Mouse (Mus musculus): ENCODE data around the gene Dimt1. TPM values are rescaled to one million over a fixed set of nuclear protein-coding genes. Genes with fewer than 3 reads are reported as not detected.
A peak's percentile ranks its signal among the peaks of the same experiment; 100 is the strongest.
"Not testable (repeated sequence)": the region's sequence is repeated elsewhere in the genome, so short reads cannot be mapped to it uniquely, and the experiment has no call there.

The Dimt1 gene
- 48.3 and 50.0 TPM in 2 replicates for polyA plus RNA-seq (2015; fragmentation: Nextera tagmentation; extraction: Ambion mirVana)

- peaks cover 11% of the 10 kb centered on the region for H3K4me1 ChIP-seq
- peak within 1 kb of the TSS; percentile 68 for H3K4me2 ChIP-seq (replicated peaks)
- 0% methylated on average over 68 of the region's 68 CpGs for WGBS
- H3K36me3 ChIP-seq, result peaks cover 18% of the 10 kb centered on the region
- ATAC-seq (ENCODE audit: insufficient number of reproducible peaks, low FRiP score, low TSS enrichment, low read depth), result peak; percentile 98
- H3K27me3 ChIP-seq, result no peaks in the 10 kb centered on the region
- peak within 1 kb of the TSS; percentile 87 for H3K4me3 ChIP-seq (replicated peaks)
- peak within 1 kb of the TSS; percentile 94 for H3K27ac ChIP-seq (replicated peaks)
- H3K9me3 ChIP-seq (replicated peaks), result no peaks in the 10 kb centered on the region
- H3K9ac ChIP-seq, result peak within 1 kb of the TSS; percentile 82
Measured at GRCm38 (mm10) chr13:106946594-106947540, at the start of gene Dimt1. Gene Dimt1, plus strand, starts transcription at chr13:106947127.

DNA sequence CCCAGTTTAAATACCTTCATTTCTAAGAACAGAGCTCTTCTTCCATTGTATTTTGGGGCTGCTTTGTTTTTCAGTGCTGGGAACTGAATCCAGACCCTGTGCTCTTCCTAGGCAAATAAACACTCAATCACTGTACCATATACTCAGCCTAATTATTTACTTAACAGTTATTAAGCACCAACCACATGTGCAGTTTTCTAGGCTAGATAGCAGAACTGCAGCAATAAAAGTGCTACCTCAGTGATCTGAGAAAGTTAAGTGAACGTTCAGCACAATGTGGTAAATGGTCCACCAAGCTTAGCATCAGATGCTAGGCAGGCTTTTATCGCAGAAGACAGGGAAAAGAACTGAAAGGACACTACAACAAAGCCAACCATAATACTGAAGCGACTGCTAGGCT lies 42.3 kb upstream of the Dimt1 start:
- no peak overlapping the region for H3K9ac ChIP-seq
- no peaks in the 10 kb centered on the region for H3K9me3 ChIP-seq (replicated peaks)
- H3K27me3 ChIP-seq, result no peaks in the 10 kb centered on the region
- no peak overlapping the region for H3K27ac ChIP-seq (replicated peaks)
- no peak for ATAC-seq (ENCODE audit: insufficient number of reproducible peaks, low FRiP score, low TSS enrichment, low read depth)
- no peaks in the 10 kb centered on the region for H3K4me1 ChIP-seq
- no peak overlapping the region for H3K4me3 ChIP-seq (replicated peaks)
- 96% methylated on average over 3 of the region's 3 CpGs for WGBS
- no peak overlapping the region for H3K4me2 ChIP-seq (replicated peaks)
- H3K36me3 ChIP-seq, result peaks cover 28% of the 10 kb centered on the region

DNA sequence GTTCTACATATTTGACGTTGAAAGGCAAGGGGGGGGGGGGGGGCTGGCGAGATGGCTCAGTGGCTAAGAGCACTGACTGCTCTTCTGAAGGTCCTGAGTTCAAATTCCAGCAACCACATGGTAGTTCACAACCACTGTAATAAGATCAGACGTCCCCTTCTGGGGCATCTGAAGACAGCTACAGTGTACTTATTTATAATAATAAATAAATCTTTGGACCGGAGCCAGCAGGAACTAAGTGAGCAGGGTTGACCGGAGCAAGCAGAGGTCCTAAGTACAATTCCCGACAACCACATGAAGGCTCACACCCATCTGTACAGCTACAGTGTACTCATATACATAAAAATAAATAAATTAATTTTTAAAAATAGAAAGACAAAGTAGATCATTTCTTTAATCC lies 41.8 kb upstream of the Dimt1 start:
- not testable (repeated sequence) for H3K27ac ChIP-seq (replicated peaks); H3K4me2 ChIP-seq (replicated peaks); H3K4me1 ChIP-seq; H3K27me3 ChIP-seq; H3K9me3 ChIP-seq (replicated peaks); H3K9ac ChIP-seq; ATAC-seq (ENCODE audit: insufficient number of reproducible peaks, low FRiP score, low TSS enrichment, low read depth); H3K4me3 ChIP-seq (replicated peaks)
- 80% methylated on average over 6 of the region's 6 CpGs for WGBS
- peaks cover 30% of the 10 kb centered on the region for H3K36me3 ChIP-seq

GRCm38 (mm10) chr13:106907273-106907672 lies 39.7 kb upstream of the Dimt1 start:
- peaks cover 27% of the 10 kb centered on the region for H3K36me3 ChIP-seq
- 94% methylated on average over 4 of the region's 4 CpGs for WGBS
- no peaks in the 10 kb centered on the region for H3K4me1 ChIP-seq
- H3K4me3 ChIP-seq (replicated peaks), result no peak overlapping the region
- H3K4me2 ChIP-seq (replicated peaks), result no peak overlapping the region
- no peak for ATAC-seq (ENCODE audit: insufficient number of reproducible peaks, low FRiP score, low TSS enrichment, low read depth)
- no peak overlapping the region for H3K9ac ChIP-seq
- no peaks in the 10 kb centered on the region for H3K9me3 ChIP-seq (replicated peaks)
- H3K27me3 ChIP-seq, result no peaks in the 10 kb centered on the region
- H3K27ac ChIP-seq (replicated peaks), result no peak overlapping the region

GRCm38 (mm10) chr13:106910096-106910495 lies 36.8 kb upstream of the Dimt1 start:
- H3K9me3 ChIP-seq (replicated peaks), result no peaks in the 10 kb centered on the region
- WGBS, result 94% methylated on average over 10 of the region's 10 CpGs
- H3K36me3 ChIP-seq, result peaks cover 27% of the 10 kb centered on the region

GRCm38 (mm10) chr13:106913125-106913736 lies 33.7 kb upstream of the Dimt1 start:
- Histone ChIP-seq H3K9ac (no peak overlapping the region), H3K36me3 (0 out of 2 replicates have a peak, but pooled peaks cover 8% of the 10 kb centered on the region), H3K4me3 (replicated peaks) (no peak overlapping the region), H3K9me3 (replicated peaks) (no peaks in the 10 kb centered on the region), H3K27me3 (no peaks in the 10 kb centered on the region), H3K4me2 (replicated peaks) (no peak overlapping the region), H3K4me1 (no peaks in the 10 kb centered on the region), H3K27ac (replicated peaks) (no peak overlapping the region)
- no peak for ATAC-seq (ENCODE audit: insufficient number of reproducible peaks, low FRiP score, low TSS enrichment, low read depth)
- WGBS, result 73% methylated on average over 3 of the region's 3 CpGs

More at GRCm38 (mm10) chr13:106910096-106910495, 36.8 kb upstream of the Dimt1 start:
- H3K27ac ChIP-seq (replicated peaks), result no peak overlapping the region
- no peak overlapping the region for H3K9ac ChIP-seq
- ATAC-seq (ENCODE audit: insufficient number of reproducible peaks, low FRiP score, low TSS enrichment, low read depth), result no peak
- H3K4me2 ChIP-seq (replicated peaks), result no peak overlapping the region
- no peaks in the 10 kb centered on the region for H3K4me1 ChIP-seq
- no peaks in the 10 kb centered on the region for H3K27me3 ChIP-seq
- H3K4me3 ChIP-seq (replicated peaks), result no peak overlapping the region

DNA sequence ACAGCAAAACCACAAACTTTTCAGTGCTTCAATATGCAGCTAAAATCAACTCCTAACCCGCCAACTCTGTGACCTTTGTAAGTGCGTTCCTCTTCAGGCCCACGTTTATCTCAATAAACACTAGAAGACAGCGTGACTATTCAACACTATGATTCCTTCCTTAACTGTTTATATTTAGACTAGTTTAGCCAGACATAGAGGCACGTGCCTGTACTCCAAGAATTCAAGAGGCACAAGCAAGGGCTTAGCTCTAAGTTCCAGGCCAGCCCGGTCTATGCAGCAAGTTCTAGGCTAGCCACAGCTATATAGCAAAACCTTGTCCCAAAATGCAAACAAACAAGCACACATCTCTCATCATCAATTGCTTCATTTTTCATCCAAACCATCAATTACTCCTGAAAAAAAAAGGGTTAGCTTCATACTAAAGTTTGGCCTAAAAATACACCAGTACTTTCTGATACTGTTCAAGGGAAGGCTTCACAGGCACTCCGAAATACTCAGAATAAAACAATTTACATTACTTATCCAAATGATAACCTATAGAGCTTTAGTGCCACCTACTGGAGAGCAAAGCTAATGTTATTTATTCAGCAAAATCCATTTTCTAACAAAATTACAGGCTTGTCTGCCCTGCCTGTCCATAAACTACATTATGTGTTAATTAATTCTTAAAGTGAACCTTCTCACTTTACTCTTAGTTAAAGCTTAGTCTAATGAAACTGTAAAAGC lies 28.4 kb upstream of the Dimt1 start:
- no peak overlapping the region for H3K27ac ChIP-seq (replicated peaks)
- 75% methylated on average over 7 of the region's 7 CpGs for WGBS
- no peaks in the 10 kb centered on the region for H3K27me3 ChIP-seq
- H3K4me3 ChIP-seq (replicated peaks), result no peak overlapping the region
- H3K4me1 ChIP-seq, result no peaks in the 10 kb centered on the region
- H3K9me3 ChIP-seq (replicated peaks), result no peaks in the 10 kb centered on the region
- no peak overlapping the region for H3K4me2 ChIP-seq (replicated peaks)
- H3K36me3 ChIP-seq, result peaks cover 24% of the 10 kb centered on the region; the same call in 1 of the 2 replicates
- ATAC-seq (ENCODE audit: insufficient number of reproducible peaks, low FRiP score, low TSS enrichment, low read depth), result no peak
- no peak overlapping the region for H3K9ac ChIP-seq

- H3K4me2 ChIP-seq (replicated peaks); H3K9ac ChIP-seq; H3K9me3 ChIP-seq (replicated peaks); H3K4me3 ChIP-seq (replicated peaks); H3K4me1 ChIP-seq; H3K27me3 ChIP-seq; ATAC-seq (ENCODE audit: insufficient number of reproducible peaks, low FRiP score, low TSS enrichment, low read depth); H3K27ac ChIP-seq (replicated peaks): not testable (repeated sequence)
- 95% methylated on average over 3 of the region's 3 CpGs for WGBS
- H3K36me3 ChIP-seq, result peaks cover 22% of the 10 kb centered on the region; the same call in 1 of the 2 replicates
Measured at GRCm38 (mm10) chr13:106925921-106926320, 21.0 kb upstream of the Dimt1 start.

DNA sequence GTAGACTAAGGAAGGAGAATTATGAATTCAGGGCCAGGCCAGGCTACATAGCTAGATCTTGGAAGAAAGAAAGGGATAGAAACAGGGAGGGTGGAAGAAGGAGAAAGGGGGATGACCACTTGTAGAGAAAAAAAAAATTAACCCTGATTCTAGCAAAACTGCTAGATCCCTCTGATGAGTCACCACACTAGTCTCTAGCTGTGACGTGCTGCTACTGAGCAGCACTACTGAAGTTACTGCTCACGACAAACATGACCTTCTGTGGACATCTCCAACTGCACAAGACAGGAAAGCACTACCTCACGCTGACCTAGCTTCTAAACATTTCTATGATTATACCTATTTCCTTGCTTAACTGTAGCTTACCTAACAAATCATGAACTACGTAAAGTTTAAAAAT lies 18.6 kb upstream of the Dimt1 start:
- WGBS, result 92% methylated on average over 4 of the region's 4 CpGs

GRCm38 (mm10) chr13:106929201-106929600 lies 17.7 kb upstream of the Dimt1 start:
- ATAC-seq (ENCODE audit: insufficient number of reproducible peaks, low FRiP score, low TSS enrichment, low read depth), result no peak
- Histone ChIP-seq H3K9ac (no peak overlapping the region), H3K27ac (replicated peaks) (no peak overlapping the region), H3K9me3 (replicated peaks) (0 out of 2 replicates have a peak, but pooled peaks cover 4% of the 10 kb centered on the region), H3K4me2 (replicated peaks) (no peak overlapping the region), H3K4me3 (replicated peaks) (no peak overlapping the region), H3K36me3 (peaks cover 4% of the 10 kb centered on the region; the same call in 1 of the 2 replicates), H3K4me1 (no peaks in the 10 kb centered on the region), H3K27me3 (no peaks in the 10 kb centered on the region)
- WGBS, result 86% methylated on average over 2 of the region's 2 CpGs

More for the DNA sequence above, 18.6 kb upstream of the Dimt1 start:
- no peak for ATAC-seq (ENCODE audit: insufficient number of reproducible peaks, low FRiP score, low TSS enrichment, low read depth)
- Histone ChIP-seq H3K4me1 (no peaks in the 10 kb centered on the region), H3K9me3 (replicated peaks) (0 out of 2 replicates have a peak, but pooled peaks cover 4% of the 10 kb centered on the region), H3K4me3 (replicated peaks) (no peak overlapping the region), H3K9ac (no peak overlapping the region), H3K27ac (replicated peaks) (no peak overlapping the region), H3K4me2 (replicated peaks) (no peak overlapping the region), H3K27me3 (no peaks in the 10 kb centered on the region), H3K36me3 (peaks cover 7% of the 10 kb centered on the region; the same call in 1 of the 2 replicates)

DNA sequence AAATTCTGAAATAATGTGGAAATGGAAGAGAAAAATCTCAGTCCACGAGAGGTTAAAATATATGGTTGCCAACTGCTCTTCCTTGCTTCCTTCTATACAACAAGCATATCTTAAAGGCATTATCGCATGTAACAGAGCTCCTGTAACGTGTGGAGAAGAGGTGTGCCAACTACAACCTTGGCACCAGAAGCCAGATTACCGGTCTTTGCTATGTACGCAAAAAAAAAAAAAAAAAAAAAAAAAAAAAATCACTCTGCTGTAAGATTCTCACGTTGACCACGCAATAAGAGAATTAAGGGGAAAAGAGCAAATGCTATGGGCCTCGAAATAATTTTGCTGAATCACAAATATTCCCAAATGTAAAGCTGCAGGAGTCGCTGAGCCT lies 11.1 kb upstream of the Dimt1 start:
- Histone ChIP-seq H3K27me3 (no peaks in the 10 kb centered on the region), H3K9me3 (replicated peaks) (no peaks in the 10 kb centered on the region), H3K36me3 (no peaks in the 10 kb centered on the region), H3K4me3 (replicated peaks) (peak overlapping the region; percentile 100), H3K4me1 (peaks cover 8% of the 10 kb centered on the region; the same call in 1 of the 2 replicates), H3K4me2 (replicated peaks) (peak overlapping the region; percentile 62), H3K9ac (peak overlapping the region; percentile 88), H3K27ac (replicated peaks) (peak overlapping the region; percentile 80; the same call in 1 of the 2 replicates)
- 5% methylated on average over 9 of the region's 9 CpGs for WGBS
- no peak for ATAC-seq (ENCODE audit: insufficient number of reproducible peaks, low FRiP score, low TSS enrichment, low read depth)

Data from embryonic facial prominence, embryonic 15.5 days (tissue).